Mouse (Mus musculus) large intestine, adult 2 months (tissue): Measurements from ENCODE around the gene Mxd3. TPM values are rescaled to one million over a fixed set of nuclear protein-coding genes. Genes with fewer than 3 reads are reported as not detected.

ENCODE experiments used
- DNase-seq: peaks from one replicate; pipeline ENCODE4 v3.0.0-alpha.2; 2012; ENCODE audit warnings: low read depth, low spot score
- WGBS: fragments of 180-500 bp; shearing (Covaris S2); methylation state at CpG from one replicate; pipeline ENCODE4 v1.1.7; 2018; 5-methylcytosine and 5-hydroxymethylcytosine counted together
- polyA plus RNA-seq: library from polyadenylated mRNA; depleted of rRNA; stranded (reverse); fragments of >200 nt; gene quantifications from 2 replicates; pipeline ENCODE4 v1.2.3, GENCODE M21; 2012

The Mxd3 gene
- polyA plus RNA-seq, 1 experiment, result 11.4 TPM

DNA sequence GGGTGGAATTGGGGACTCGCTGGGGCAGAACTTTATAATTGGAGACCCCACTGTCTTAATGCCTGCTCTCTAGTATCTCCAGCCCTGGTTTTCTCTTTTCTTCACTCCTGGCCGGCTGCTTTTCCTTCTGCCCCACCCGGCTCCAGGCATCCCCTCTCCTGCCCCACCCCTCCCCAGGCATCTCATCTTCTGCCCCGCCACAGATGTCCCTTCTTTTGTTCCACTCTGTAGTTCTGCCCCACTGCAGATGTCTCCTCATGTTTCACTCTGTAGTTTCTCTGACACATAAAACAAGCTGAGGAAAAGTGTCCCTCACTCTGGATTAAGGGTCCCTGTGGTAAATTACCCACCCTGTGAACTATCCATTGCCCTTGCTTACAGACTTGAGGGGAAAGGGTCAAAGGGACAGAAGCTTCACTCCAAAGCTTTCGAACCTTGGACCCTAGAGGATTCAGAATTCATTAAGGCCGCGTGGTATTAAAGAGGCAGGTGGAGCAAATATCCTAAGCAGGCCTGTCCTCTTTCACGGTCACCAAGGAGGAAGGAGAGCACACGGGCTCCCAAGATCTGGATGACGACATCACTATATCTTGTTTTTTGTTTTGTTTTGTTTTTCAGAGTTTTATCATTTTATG is 7.8 kb upstream of the Mxd3 start:
- DNase-seq, result no peak
- 73% methylated on average over 10 of the region's 10 CpGs for WGBS

DNA sequence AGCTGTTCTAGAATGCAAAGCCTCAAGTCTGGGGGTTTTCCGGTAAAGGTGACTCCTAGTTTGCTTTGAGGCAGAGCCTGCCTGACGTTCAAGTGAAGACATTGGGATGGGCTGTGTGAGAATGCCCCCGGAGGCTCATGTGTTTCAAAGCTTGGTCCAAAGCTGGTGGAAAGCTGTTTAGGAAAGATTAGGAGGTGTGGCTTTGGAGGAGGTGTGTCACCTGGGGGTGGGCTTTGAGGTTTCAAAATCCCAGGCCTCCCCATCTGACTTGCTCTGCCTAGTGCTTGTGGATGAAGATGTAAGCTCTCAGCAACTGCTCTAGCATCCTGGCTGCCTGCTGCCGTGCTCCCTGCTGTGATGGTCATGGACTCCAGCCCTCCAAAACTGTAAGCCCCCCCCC is 6.1 kb upstream of the Mxd3 start:
- 82% methylated on average over 4 of the region's 4 CpGs for WGBS
- no peak for DNase-seq

DNA sequence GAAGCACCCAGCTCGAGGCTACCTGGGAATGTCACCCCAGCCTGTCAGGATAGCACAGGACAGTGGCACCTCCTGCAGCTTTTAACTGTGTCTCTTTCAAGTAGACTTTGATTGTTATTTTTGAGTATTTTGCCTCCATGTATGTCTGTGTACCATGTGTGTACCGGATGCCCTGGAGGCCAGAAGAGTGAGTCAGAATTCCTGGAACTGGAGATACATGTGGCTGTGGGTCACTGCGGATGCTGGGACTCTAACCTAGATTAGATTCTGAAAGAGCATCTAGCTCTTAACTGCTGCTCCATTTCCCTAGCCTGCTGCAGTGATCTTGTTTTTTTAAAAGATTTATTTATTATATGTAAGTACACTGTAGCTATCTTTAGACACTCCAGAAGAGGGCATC is 2.7 kb upstream of the Mxd3 start:
- DNase-seq, result no peak
- 80% methylated on average over 3 of the region's 3 CpGs for WGBS

DNA sequence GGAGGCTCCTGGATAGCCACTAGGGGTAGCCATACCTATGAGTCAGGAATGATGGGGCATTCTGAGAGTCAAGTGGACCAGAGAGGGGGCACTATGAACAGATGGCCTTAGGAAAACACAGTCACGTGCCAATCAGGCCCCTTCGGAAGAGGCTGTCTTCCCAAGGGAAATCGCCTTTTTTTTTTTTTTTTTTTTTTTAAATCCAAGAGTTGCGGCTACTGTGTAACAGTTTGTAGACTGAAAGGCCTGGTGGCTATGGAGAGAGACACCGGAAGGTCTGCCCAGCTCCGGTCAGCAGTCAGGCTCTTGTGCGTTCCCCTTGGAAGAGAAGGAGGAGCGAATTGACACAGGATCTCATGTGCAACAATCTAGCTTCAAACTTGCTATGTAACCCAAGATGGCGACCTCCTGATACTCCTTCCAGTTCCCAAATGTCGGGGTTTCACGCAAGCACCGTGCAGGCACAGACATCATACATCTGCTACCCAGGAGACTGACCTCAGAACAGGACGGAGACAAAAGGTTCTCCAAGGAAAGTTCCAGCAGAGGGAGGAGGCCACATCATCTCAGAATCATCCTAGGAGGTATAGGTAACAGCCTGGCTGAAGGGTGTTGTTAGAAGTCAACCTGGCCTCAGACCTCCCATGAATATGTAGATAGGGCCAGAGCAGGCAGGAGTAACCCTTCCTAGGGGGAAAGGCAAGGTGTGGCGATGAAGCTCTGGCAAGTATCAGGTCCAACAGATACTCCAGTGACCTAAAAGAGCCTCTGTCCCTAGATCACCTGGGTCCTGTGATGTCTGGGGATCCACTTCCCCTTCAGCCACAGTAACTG is 1.2 kb upstream of the Mxd3 start:
- WGBS, result 68% methylated on average over 14 of the region's 14 CpGs

DNA sequence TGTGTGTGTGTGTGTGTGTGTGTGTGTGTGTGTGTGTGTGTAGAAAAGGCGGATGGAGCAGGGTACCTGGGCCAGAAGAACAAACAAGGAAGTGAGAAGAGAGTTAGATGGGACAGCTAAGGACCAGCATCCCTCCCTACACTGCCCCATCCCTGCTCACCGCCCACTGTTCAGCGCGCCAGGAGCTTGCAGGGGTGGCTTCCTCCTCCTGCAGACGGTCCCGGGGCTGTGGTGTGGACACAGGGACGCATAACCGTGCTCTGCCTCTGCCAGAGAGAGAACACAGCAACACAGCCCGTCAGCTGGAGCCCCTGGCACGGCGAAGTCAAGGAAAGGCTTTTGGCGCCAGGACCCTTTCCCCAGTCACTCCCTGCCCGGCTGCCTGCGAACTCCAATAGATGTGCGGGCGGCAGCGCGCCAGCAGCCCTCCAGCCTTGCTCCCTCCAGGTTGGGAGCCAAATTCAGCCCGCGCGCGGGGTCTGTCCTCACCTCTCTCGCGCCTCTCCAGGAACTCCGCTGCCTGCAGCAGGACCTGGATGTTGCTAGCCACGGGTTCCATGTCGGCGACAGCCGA is 427 bp downstream of the Mxd3 start:
- no peak for DNase-seq

More for the DNA sequence above, 1.2 kb upstream of the Mxd3 start:
- DNase-seq, result no peak

DNA sequence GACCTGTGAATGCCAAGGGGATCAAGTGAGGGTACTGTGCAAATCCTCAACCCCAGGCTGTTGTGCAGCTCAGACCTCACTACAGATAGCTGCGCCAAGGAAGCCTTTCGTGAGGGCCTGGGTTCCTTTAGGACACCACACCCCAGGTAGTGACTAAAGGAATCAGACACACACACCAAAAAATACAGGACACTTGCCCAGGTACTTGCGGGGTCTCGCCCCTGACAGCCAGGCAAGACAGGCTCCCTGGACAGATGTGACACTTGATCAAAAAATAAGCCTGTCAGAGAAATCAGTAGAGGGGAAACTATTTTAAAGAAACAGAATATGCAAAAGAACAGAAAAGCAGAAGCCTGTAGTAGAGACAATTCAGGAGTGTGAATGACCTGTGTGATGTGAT is 982 bp downstream of the Mxd3 start:
- DNase-seq, result no peak
- WGBS, result 83% methylated on average over 4 of the region's 4 CpGs

More for the DNA sequence above, 427 bp downstream of the Mxd3 start:
- WGBS, result under 1% methylated on average over 29 of the region's 29 CpGs

DNA sequence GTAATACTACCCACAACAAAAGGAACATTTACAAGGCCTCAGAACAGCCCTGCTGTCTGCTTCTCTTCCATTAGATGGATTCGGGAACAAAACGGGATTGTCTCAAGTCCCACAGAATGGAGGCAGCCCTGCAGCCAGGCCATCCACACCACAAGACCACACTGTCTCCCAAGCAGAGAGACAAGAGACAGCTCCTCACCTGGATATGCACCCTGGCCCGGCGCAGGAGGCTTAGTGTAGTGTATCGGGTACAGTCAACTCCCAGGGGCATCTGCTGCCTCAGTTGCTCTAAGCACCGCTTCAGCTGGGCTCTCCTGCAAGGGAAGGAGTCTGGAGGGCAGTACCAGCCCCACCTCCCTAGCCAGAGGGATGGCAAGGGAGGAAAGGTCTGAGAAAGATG is 1.5 kb downstream of the Mxd3 start:
- WGBS, result 81% methylated on average over 6 of the region's 6 CpGs
- DNase-seq, result no peak

DNA sequence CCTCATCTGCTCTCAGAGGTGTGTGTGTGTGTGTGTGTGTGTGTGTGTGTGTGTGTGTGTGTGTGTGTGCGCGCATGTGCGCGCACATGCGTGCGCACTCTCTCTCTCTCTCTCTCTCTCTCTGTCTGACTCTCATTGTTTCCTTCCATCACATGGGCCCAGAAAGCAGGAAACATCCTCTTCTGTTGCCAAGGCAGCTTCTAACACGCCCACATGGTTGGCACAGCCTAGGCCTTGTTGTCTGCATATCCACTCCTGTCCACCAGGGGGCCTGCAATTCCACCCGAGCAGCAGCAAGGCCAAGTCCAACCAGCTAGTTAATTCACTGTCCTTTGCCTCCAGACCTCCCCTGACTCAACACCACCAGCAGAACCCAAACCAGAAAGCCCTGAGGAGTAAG is 2.0 kb downstream of the Mxd3 start:
- 7% methylated on average over 8 of the region's 8 CpGs for WGBS
- peak; percentile 85 for DNase-seq

DNA sequence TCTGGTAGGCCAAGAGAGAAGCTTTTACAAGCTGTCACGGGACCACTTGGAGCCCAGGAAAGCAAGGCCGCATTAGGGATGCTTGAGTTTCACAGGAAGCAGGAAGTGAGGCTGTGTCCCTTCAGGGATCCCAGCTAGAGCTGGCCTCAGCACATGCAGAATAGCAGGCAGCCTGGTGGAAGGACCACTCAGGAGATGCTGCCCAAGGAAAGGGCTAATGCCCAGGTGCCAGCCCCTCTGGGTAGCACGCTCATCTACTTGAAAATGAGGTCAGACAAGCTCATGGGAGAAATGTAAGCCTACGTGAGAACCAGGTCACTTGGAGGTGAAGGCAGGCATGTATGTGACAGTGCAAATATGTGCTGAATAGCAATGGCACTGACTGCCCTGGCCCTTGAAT is 2.5 kb downstream of the Mxd3 start:
- DNase-seq, result no peak
- WGBS, result 58% methylated on average over 4 of the region's 4 CpGs

DNA sequence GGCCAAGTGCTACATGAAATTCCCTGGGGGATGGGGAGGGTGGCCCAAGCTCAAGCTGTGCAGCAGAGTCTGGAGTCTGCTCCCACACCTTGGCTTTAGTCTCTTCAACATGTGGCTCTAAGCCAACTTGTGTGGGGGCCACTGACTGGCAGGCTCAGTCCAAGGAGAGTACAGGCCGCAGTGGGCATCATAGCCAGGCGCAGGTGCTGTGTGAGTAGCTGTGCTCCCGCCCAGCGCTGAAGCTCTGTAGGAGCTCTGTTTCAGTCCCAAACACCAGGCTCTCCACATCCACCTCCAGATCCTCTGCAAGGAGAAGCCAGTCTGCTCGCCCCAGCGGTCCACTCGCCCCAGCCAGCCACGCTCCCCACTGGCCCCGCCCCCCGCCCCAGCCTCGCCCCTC is 4.0 kb downstream of the Mxd3 start:
- DNase-seq, result no peak
- WGBS, result 64% methylated on average over 11 of the region's 11 CpGs

DNA sequence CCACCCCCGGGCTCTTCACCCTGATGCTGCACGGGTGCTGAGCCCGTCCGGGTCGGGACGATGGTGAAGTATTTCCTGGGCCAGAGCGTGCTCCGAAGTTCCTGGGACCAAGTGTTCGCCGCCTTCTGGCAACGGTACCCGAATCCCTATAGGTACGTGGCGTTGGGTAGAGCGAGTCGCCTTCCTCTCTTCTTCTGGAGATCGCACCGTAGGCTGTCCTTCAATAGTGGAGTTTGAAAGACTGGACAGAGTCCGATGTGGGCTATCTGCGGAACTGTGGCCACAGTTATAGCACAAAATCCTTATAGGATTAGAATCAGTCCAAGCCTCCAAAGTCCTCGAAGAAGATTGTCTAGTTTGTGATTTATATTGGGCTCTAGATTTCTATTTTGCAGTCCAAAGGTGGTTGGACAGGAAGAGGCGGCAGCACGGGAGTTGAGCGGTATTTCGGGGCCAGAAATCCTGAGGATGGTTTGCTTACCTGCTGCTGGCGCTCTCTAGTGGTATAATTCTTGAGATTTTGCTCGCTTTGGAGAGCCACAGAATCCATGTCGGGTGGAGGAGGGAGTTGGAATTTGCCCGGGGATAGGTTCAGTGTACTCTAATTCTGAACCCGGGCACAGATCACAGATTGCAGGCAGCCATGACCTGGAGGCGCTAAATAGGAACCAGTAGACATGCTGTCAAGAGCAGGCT is 7.3 kb downstream of the Mxd3 start:
- WGBS, result under 1% methylated on average over 31 of the region's 31 CpGs
- no peak for DNase-seq

DNA sequence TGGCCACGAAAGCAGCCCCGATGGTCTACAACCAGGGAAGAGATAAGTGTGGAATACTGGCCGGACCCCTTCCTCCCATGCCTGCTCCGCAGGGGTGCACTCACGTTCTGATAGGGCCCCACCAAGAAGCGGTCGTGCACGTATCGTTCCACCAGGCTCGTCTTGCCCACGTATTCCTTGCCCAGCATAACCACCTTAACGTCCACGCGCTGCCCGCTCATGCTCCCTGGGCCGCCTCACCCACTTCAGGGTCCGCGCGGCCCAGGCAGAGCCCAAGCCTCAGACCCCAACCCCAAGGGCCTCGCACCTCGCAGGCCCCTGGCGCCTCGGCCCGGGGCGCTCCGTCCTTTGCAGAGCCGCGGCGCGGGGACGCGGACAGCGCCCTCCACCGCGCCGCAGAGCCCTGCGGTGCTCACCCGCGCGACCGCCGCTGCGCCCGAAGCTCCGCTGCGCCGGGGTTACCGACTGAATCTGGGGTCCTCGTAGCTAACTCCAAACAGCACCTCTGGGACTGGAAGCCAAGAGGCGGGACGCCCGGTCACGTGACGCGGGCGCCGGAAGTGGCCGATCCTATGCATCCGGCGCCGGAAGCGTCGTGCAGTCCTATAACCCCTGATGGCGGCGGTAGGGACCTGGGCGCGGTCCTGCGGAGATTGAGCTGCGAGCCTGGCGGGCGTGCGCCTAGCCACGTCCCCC is 8.0 kb downstream of the Mxd3 start, which contains the start of gene Rab24:
Rab24 (minus strand) TSS at position 513 of the 696 bp plus-strand sequence.
- under 1% methylated on average over 73 of the region's 73 CpGs for WGBS
- DNase-seq, result no peak

DNA sequence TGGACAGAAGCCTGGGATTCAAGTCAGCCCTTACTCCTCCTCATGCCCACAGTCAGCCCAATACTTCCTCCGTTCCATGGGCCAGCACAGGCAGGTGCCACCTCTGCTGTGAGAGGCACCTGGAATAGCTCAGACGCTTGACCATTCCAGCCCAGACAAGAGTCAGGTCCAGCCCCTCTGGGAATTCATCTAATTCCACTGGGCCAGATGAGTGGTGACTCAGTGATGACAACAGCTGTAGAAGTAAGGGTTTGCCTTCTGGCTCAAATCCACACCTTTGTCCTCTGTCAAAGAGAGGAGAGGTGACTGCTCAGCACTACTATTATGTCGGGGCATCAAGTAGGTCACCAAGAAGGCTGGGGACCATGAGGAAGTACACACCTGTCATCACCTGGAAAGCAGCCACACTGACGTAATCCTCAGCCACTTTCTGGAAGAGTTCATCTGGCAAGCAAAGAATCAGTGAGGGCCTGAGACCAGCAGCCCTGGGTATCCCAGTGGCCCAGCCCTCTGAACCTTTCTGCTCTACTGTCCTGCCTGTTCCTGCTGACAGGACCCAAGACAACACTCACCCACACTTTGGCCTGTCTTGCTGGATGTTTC is 9.6 kb downstream of the Mxd3 start, which contains the start of gene Prelid1:
Prelid1 (plus strand) TSS at position 570 of the 603 bp plus-strand sequence.
- no peak for DNase-seq
- WGBS, result 41% methylated on average over 4 of the region's 4 CpGs

DNA sequence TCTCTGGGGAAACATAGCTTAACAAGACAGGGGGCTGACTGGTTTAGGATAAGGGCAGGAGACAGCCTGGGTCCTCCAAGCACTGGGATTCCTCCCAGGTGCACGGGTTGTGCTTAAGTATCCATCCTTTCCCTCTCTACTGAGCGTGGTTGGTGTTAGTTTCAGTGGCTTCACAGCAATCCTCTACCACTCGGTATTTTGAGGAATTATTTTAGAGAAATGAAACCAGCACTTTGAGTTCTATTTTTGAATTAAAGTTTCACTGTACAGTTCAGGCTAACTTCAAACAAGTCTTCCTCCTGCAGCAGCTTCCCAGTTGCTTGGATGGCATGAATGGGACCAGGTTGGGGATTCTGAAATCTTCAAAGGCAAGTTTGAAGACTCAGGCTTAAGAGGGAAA is 11.3 kb downstream of the Mxd3 start:
- 78% methylated on average over 3 of the region's 3 CpGs for WGBS
- no peak for DNase-seq

DNA sequence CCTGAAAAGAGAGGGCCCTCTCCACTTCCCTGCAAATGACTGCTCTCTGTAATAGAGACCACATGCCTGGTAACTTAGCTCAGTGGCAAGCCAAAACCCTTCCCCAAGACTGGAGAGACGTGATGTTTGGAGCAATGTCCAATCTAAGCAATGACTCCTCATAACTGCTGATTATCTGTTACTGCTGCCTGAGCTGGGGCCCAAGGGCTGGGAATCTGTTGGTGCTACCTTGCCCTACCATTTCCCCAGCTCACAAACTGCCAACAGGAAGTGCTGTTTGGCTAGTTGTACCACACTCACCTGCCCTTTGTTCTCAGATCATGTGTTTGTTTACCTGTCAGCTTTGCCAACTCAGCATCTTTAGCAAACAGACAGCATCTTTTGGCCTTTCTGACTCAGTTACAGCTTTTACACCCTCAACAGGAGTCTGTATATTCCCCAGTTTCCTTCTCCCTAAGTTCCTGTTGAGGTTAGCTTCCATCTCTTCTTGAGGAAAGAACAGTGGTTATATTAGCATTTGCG is 14.7 kb downstream of the Mxd3 start:
- WGBS, result 59% methylated on average over 2 of the region's 2 CpGs
- no peak for DNase-seq

DNA sequence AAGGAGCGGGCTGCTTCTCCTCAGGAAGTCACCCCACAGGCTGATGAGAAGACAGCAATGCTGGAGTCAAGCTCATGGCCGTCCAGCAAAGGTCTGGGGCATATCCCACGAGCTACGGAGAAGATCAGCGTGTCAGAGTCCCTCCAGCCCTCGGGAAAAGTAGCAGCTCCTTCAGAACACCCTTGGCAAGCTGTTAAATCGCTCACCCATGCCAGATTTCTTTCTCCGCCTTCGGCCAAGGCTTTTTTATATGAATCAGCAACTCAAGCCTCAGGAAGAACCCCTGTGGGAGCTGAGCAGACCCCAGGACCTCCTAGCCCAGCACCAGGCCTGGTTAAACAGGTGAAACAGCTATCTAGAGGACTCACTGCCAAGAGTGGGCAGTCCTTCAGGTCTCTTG is 16.6 kb downstream of the Mxd3 start:
- WGBS, result 75% methylated on average over 9 of the region's 9 CpGs
- no peak for DNase-seq

DNA sequence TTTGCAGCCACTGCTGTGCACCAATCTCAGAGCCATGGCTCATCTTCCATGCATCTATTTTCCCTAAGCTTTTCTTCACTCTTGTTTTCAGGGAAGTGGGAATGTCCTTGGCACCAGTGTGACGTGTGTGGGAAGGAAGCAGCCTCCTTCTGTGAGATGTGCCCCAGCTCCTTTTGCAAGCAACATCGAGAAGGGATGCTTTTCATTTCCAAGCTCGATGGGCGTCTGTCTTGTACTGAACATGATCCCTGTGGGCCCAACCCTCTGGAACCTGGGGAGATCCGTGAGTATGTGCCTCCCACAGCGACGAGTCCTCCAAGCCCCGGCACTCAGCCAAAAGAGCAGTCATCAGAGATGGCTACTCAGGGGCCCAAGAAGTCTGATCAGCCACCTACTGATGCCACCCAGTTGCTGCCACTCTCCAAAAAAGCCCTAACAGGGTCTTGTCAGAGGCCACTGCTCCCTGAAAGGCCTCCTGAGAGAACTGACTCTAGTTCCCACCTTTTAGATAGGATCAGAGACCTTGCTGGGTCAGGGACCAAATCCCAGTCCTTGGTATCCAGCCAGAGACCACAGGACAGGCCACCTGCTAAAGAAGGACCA is 17.5 kb downstream of the Mxd3 start:
- DNase-seq, result no peak
- whole genome bisulfite sequencing, result 88% methylated on average over 8 of the region's 8 CpGs

DNA sequence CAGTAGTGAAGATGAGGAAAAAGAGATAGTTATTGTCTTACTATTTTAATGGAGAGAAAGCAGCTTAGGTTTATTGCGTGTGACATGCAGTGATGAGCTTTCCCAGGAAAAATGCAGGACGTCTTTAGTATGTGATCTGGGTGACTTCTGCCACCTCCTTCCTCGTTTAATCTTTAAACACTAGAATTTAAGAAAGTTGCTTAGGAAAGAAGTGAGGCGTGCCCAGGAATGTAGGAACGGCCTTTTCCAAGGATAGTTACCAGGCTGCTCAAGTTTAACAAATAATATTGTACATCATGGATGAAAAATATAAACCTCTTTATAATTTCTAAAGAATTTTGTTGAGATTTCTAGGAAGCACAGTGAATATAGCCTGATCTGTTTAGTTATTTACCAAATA is 28.7 kb downstream of the Mxd3 start:
- no peak for DNase-seq
- whole genome bisulfite sequencing, result 70% methylated on average over 5 of the region's 5 CpGs

DNA sequence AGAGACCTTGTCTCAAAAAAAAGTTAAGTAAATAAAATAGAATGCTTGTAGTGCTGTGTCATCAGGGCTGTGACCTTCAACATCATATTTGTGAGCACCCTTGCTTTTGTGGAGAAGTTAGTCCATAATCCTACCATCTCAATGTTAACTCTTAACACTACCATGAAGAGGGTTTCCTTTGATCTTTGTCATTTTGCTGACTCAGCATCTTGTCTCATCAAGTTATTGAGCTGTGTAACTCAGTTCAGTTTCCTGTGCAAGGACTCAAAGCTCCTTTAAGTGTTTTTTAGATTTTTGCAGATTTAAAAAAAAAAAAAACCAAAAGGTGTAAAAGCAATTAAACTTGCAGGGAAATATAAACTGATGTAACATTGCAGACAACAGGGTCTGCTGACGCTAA is 32.9 kb downstream of the Mxd3 start:
- DNase-seq, result no peak
- 96% methylated on average over 1 of the region's 1 CpGs for WGBS
